Mouse (Mus musculus) stomach, postnatal 0 days (tissue): Measurements from ENCODE around the gene Lzts3.

ENCODE experiments used
- CTCF ChIP-seq: IDR thresholded peaks from 2 replicates; pipeline ENCODE4 v1.5.1; 2016; ENCODE audit warnings: antibody characterized with exemption, low read depth, mild to moderate bottlenecking, moderate library complexity
- EP300 ChIP-seq: optimal IDR thresholded peaks from 2 replicates; pipeline ENCODE3; 2016; ENCODE audit warnings: antibody characterized with exemption

- no peak for TF ChIP-seq CTCF
- no peak for TF ChIP-seq EP300
Measured at GRCm38 (mm10) chr2:130595596-130595995, 47.0 kb downstream of the Lzts3 start.
